Mouse (Mus musculus): ENCODE data around the gene Dennd1b.

- TF ChIP-seq CTCF (IDR thresholded peaks at IDR 0.05) (no peak), EP300 (IDR thresholded peaks at IDR 0.05) (no peak)
Measured at GRCm38 (mm10) chr1:139223804-139224203, 260.6 kb downstream of the Dennd1b start.
